Mouse (Mus musculus): Measurements from ENCODE around the gene Mrpl51.

GRCm38 (mm10) chr6:125190816-125191215 is 785 bp upstream of the Mrpl51 start:
- TF ChIP-seq EP300 (IDR thresholded peaks at IDR 0.05) (no peak), CTCF (IDR thresholded peaks at IDR 0.05) (no peak)
